ENCODE assay signal across 30 mouse cellular contexts in genomic region chr16:92724526-92724925, GRCm38 (mm10).
A peak's percentile ranks its signal among the peaks of the same experiment; 100 is the strongest.
DNase-seq lines count a peak whose midpoint lies in the region; ATAC-seq and TF ChIP-seq lines count a peak whose summit lies in the region.
"Had no signal": no experiment of that assay in that cellular context is flagged by ENCODE, and none has a peak within 500 bp of the region (broad histone marks: within the 10 kb centered on the region; RNA-seq: fewer than 3 reads in every experiment).

No protein-coding gene starts in this region.

- no peak for ATAC-seq in lung, embryonic 14.5 days (ENCODE audit: insufficient read depth)
- ATAC-seq in common myeloid progenitor, adult 5-6 weeks (replicated peaks; ENCODE audit: low read depth, poor library complexity, severe bottlenecking): peak; percentile 45
- peak; percentile 30 for ATAC-seq in megakaryocyte, adult 5-6 weeks (ENCODE audit: poor library complexity, severe bottlenecking)
- ATAC-seq: forebrain, embryonic 16.5 days; intestine, embryonic 15.5 days had no signal

- no peak overlapping the region for H3K4me2 ChIP-seq in lung, embryonic 14.5 days
- H3K4me2 ChIP-seq: embryonic facial prominence, embryonic 13.5 days; hindbrain, embryonic 15.5 days; intestine, embryonic 15.5 days; liver, embryonic 13.5 days; midbrain, embryonic 12.5 days; neural tube, embryonic 12.5 days; stomach, embryonic 15.5 days had no signal

- H3K9me3 ChIP-seq in lung, embryonic 14.5 days (ENCODE audit: low read depth, low read length): no peaks in the 10 kb centered on the region
- H3K9me3 ChIP-seq: embryonic facial prominence, embryonic 13.5 days; hindbrain, embryonic 10.5 days; hindbrain, embryonic 15.5 days; intestine, embryonic 15.5 days; liver, embryonic 13.5 days; megakaryocyte, embryonic 14.5 days; midbrain, embryonic 12.5 days; neural tube, embryonic 12.5 days; stomach, embryonic 15.5 days had no signal

- H3K36me3 ChIP-seq in lung, embryonic 14.5 days (ENCODE audit: insufficient read depth): no peaks in the 10 kb centered on the region
- H3K36me3 ChIP-seq: embryonic facial prominence, embryonic 13.5 days; hindbrain, embryonic 10.5 days; hindbrain, embryonic 15.5 days; intestine, embryonic 15.5 days; liver, embryonic 13.5 days; midbrain, embryonic 12.5 days; neural tube, embryonic 12.5 days; stomach, embryonic 15.5 days had no signal

- TF ChIP-seq CTCF in lung, embryonic 14.5 days (IDR thresholded peaks at IDR 0.05; ENCODE audit: low read depth): no peak

- H3K4me1 ChIP-seq in lung, embryonic 14.5 days (ENCODE audit: insufficient read depth): peaks cover 9% of the 10 kb centered on the region
- H3K4me1 ChIP-seq: intestine, embryonic 15.5 days; stomach, embryonic 15.5 days had no signal

- DNase-seq in lung, embryonic 14.5 days: peak; percentile 38
- no peak for DNase-seq in lung, postnatal 10 days
- DNase-seq in adrenal gland, postnatal 10 days: no peak
- DNase-seq in cerebellum, adult 11-12 months: no peak
- DNase-seq in urinary bladder, adult 18-20 months (ENCODE audit: low spot score in 2 of 2): no peak
- DNase-seq in adrenal gland, adult (ENCODE audit: inconsistent age in 2 of 2, low spot score in 1 of 2): no peak
- DNase-seq: adrenal gland, postnatal 36 days; cerebellum, adult 8-10 months; cerebellum, postnatal 36 days; gastrocnemius, postnatal 10 days; heart, postnatal 14 days; kidney, adult 2 months; kidney, postnatal 36 days; left cerebral cortex, postnatal 4 days; liver, embryonic 13.5 days; lung, adult 18-20 months; lung, postnatal 14 days had no signal

- H3K27me3 ChIP-seq in lung, embryonic 14.5 days (ENCODE audit: insufficient read depth, low read length): no peaks in the 10 kb centered on the region
- H3K27me3 ChIP-seq: intestine, embryonic 15.5 days; liver, embryonic 13.5 days; megakaryocyte, embryonic 14.5 days; midbrain, embryonic 12.5 days; neural tube, embryonic 12.5 days had no signal

- H3K4me3 ChIP-seq in lung, embryonic 14.5 days (ENCODE audit: low read depth, low read length): no peak overlapping the region
- H3K4me3 ChIP-seq: embryonic facial prominence, embryonic 13.5 days; hindbrain, embryonic 10.5 days; hindbrain, embryonic 15.5 days; intestine, embryonic 15.5 days; layer of hippocampus, adult 2 months; liver, embryonic 13.5 days; megakaryocyte, embryonic 14.5 days; midbrain, embryonic 12.5 days; myocyte; neural tube, embryonic 12.5 days; stomach, embryonic 15.5 days had no signal

- no peak overlapping the region for H3K27ac ChIP-seq in lung, embryonic 14.5 days (ENCODE audit: low read depth)
- H3K27ac ChIP-seq: embryonic facial prominence, embryonic 13.5 days; hindbrain, embryonic 10.5 days; hindbrain, embryonic 15.5 days; intestine, embryonic 15.5 days; layer of hippocampus, adult 2 months; liver, embryonic 13.5 days; midbrain, embryonic 12.5 days; neural tube, embryonic 12.5 days; stomach, embryonic 15.5 days had no signal

- WGBS in lung, embryonic 14.5 days: 36% methylated on average over 3 of the region's 3 CpGs

- no peak overlapping the region for H3K9ac ChIP-seq in lung, embryonic 14.5 days
- H3K9ac ChIP-seq: embryonic facial prominence, embryonic 13.5 days; hindbrain, embryonic 15.5 days; intestine, embryonic 15.5 days; liver, embryonic 13.5 days; midbrain, embryonic 12.5 days; neural tube, embryonic 12.5 days; stomach, embryonic 15.5 days had no signal
